Mouse (Mus musculus) adipocyte (in vitro differentiated cells): ENCODE results near the gene Col18a1.

Source experiments
- DNase-seq: peaks from one replicate; pipeline ENCODE4 v3.0.0-alpha.2; 2016; ENCODE audit warnings: low spot score

Gene Col18a1

DNA sequence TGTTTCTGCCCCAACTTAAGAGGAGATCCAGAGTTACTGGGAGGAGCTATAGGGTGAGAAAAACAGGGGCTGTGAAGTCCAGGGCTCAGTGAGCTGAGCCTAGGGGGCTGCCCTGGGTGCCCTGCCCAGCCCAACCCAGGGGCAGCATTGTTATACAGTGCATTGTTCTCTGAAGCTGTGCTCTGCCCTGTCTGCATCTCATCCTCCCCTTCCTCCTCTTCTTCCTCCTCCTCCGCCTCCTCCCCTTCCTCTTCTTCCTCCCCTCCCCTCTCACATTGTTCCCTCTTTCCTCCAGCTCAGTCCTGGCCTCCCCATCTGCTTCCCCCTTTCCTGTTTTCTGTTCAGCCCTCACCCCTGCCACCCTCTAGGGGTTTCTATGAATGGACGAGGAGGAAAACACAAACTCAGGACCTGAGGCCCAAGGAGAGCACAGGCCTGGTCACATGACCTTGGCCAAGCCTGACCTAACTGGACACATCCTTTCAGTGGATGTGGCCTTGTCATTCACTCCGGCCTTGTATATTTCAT, 16.5 kb upstream of the Col18a1 start:
- no peak for DNase-seq

DNA sequence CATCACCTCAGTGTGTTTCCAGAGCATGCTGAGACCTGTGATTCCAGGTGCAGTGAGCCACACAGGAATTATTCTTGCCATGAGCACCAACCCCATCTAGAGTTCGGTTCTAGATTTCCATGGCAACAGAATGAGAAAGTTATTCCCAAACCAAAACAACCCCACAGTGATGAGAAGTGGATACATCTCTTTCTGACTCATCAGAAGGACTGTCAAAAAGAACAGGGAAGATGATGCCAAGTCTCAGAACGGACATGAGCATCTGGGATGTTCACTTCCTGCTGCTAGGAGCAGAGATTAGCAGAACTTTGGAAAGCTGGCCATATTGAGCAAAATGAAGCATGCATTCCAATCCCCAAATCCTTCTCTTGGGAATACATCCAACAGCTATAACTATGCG, 13.8 kb upstream of the Col18a1 start:
- DNase-seq: no peak

DNA sequence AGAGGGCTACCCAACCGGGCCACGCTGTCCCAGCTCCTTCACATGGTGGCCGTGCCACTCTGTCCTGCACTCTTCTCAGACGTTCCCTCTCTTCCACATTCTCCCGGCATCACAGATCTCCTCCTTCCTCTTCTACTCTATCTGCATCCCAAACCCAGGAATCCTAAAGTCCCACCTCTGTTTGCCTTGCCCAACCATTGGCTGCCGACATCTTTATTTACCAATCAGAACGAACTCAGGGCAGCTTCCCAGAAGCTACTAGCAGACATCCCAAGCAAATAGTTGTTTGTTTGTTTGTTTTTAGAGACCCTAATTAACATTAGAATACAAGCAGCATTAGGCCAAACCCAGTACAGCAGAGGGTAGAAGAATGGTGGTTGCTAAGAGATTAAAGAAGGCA, 12.3 kb upstream of the Col18a1 start:
- DNase-seq: no peak

DNA sequence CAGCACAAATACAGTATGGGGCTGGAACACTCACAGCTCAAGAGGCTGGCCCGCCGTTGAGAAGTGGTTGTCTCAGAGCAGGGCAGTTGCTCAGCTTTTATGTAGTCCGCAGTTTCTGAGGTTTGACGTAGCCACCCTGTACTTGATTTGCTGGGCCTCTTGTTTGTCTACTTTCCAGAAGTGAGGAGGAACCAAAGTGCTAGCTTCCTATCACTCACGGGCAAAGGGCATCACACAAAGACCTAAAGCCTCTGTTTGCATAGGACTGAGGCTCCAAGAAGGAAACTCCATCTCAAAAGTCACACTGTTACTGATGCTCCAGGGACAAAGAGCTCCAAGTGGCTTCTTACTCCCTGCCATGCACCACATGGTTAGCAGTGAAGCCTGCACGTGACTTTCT, 4.1 kb upstream of the Col18a1 start:
- no peak for DNase-seq

DNA sequence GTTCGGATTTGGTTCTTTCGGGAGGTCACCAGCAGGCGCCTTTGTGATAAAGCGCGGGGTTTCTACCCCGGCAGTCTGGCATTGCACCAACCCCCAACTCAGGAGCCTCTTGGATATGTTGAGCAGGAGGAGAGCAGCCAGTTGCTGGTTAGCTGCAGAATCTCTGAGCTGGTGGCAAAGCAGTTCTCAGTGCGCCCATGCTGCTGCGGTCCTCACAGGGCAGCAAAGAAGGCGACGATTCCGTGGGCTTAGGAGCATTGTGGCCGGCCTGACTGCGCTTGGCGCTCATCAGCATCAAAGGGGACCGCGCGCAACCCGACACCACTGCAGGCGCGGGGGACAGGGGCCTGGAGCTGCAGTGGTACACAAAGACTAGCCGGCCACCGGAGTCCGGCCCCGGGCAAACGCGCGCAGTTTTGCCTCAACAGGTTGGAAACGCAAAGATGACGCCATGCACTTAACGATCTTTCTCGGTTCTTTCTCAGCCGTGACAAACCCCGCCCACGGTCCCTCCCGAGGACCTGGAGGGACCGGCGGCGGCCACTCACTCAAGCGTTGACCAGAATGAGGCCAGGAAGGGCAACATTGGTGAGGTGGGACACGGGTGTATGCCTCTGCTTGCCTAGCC, 916 bp downstream of the Col18a1 start:
- no peak for DNase-seq

DNA sequence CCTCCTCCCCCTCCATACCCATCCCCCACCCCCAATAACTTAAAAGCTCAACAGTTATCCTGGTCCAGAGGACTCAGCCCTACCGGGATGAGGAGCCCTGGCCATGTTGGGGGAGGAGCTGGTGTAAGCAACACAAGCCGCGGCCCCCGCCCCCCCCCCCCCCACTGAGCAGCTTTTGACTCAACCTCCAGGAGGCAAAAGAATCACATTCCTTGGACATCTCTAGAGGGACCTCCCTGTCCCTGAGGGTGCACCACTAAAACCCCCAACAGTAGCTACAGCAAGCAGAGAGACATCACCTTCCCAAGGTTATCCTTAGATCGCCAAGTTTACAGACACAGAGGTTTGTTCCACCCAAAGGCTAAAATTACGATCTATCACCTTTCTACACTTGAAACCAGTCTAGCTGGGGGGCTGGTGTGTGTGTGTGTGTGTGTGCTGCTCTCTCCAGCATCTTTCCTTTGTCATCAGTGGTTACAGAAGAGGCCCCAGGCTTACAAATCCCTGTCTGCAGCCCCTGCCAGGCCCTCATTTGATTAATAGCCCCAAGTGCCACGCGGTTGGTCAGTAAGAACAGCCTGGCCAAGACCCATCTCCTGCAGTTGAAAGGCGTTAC, 1.8 kb downstream of the Col18a1 start:
- no peak for DNase-seq

DNA sequence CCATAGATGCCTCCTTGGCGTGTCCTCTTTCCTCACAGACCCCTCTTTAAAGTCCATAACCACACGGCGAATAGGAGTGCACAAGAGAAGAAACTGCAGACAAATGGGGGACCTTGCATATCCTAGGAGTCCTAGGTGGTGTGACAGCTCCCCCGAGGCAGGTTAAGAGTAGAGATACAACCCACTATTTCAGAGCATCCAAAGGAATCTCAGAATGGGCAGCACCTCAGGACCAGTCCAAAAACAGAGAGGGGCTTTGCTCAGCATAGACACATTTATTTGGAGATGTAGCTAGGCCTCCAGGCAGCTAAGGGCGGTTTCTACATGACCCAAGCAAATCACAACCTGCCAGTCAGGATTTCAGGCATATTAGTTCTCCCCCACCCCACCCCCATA, 2.3 kb downstream of the Col18a1 start:
- DNase-seq: no peak

DNA sequence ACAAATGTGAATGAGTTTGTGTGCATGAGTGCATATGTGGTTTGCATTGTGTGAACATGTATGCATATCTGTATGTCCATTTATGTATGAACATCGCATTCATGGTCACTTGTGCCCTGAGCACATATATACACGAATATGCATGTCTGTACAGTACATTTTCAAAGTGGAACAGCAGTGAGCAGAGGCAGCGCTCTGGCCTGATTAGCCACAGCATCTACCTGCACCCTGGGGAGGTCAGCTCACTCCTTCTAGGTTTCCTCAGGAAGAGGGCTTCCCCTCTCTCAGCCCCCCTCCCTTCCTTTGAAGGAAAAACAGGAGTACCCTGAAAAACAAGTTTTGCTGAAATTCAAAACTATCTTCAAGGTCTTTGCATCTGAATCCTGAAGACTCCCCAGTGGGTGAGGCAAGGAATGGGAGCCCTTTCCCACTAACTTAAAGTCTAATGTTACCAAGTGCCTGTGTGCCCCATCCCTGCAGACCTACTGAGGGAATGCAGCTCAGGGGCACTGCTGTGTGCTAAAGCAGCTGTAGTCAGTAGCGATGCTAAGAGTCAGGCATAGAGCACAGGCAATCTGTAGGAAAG, 2.9 kb downstream of the Col18a1 start:
- no peak for DNase-seq

DNA sequence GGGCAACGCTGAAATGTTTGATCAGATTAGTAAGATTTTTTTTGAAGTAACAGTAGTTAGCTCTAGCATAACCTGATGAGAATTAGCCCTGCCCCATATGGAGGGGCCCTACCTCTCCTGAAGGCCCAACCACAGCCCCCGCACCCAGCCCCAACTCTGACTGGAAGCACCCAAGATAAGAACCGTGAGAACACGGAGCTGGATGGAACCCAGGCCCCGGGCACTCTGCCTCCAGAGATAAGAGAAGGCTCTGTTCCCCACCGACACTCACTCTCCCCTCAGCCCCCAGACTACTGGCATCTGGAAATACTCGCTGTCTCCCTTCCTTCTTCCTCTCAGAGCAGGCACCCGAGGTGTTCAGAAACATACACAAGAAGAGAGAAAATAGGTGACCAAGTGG, 6.8 kb downstream of the Col18a1 start:
- no peak for DNase-seq

DNA sequence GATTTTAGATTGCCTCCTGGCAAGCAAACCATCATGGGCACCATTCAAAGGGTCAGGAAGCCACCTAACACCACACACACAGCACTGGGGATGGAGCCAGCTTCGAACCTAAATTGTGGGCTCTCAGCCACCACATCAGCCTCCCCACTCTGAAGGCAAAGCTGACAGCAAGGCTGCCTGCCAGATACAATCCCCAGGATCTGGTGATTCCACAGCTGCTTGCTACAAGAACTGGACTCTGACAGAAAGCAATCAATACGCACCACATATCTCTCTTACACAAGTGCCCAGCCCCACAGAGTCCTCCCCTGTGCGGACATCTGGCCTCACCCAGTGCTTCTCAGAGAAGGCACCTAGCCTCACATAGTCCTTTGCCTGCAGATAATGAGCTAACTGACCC, 7.4 kb downstream of the Col18a1 start:
- DNase-seq: peak; percentile 23

DNA sequence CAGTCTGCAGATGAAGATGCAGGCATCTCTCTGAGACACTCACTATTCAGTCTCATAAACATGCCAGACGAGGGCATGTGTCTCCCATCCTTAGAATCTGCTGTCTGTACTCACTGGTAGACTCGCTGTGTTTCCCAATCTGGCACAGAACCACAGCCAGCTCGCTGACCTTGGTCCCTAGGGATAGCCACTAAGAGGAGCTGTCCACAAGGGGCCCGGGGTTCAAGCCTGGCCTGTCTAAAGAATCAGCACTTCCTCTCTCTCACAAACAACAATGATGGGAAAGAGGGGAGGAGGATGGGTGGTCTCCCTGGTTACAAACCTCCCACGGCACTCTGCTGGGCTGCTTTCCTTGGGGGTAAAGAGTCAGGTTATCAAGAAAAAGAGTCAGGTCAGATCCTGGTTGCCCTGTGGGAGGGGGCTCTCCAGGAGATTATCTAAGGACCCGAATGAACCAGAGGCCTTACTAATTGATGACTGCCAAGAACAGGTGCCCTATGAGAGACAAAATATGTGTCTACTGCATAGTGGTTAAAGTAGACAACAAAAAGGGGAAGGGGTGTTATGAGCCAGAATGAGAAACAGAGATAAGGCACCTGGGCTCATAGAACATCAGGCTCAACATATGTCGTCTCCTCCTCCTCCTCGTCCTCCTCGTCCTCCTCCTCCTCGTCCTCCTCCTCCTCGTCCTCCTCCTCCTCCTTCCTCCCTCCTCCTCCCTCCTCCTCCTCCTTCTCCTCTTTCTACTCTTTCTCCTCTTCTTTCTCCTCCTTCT, 8.9 kb downstream of the Col18a1 start:
- DNase-seq: peak; percentile 76

DNA sequence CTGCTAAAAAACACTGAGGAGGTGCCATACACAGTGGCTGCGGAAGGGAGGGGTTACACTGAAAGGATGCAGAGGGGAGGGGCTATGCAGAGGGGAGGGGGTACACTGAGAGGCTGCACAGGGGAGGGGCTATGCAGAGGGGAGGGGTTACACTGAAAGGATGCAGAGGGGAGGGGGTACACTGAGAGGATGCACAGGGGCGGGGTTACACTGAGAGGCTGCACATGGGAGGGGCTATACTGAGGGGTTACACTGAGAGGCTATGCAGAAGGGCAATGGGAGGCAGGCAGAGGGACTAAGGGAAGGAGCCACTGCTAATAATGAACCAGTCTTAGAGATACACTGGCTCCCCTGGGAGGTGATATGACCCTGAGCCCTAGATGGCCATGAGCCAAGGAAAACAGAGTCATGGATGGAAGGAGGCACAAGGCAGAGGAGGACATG, 14.1 kb downstream of the Col18a1 start:
- peak; percentile 29 for DNase-seq

DNA sequence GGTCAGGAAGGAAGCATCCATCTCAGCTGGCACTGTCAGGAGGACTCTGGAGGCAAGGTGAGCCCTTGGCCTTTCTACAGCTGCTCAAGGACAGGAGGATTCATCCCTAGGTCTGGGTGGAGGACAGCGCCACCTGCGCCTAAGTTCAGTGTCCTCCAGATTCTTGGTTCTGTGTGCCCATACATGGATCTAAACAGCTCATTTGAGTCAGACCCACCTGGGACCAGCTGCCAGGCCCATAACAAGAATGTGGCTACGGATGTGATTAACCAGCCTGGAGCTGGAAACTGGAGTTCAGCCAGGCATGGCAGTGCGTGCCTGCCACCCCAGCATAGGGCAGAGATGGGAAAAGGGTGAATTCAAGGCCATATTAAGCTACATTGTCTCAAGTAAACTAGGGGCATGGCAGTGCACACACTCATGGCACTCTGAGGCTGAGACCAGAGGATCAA, 14.8 kb downstream of the Col18a1 start:
- no peak for DNase-seq

DNA sequence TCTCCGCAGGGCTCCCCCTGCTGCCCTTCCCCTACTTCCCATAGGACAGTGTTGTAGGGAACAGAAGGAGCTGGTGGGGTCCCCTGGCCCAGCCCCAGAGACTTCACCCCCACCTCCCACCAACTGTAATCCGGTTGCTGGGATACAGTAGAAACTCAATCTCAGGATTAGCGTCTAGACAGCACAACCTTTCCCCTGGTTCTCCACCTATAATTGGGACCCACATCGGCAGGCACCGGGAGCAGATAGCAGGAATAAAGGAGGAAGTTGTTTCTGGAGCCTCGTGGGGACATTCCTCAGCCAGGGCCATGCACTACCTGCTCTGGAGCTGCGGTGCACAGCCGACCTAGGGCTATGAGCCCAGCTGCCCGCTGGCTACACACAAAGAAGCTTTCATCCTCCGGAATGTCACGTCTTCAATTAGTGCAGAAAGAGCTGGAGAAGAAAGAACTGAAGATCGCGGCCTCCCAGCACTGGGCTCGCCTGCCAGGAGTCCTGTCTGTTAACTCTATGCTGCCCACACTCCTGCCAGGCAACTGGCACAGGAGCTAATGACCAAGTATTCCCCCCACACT, 15.3 kb downstream of the Col18a1 start:
- DNase-seq: no peak

DNA sequence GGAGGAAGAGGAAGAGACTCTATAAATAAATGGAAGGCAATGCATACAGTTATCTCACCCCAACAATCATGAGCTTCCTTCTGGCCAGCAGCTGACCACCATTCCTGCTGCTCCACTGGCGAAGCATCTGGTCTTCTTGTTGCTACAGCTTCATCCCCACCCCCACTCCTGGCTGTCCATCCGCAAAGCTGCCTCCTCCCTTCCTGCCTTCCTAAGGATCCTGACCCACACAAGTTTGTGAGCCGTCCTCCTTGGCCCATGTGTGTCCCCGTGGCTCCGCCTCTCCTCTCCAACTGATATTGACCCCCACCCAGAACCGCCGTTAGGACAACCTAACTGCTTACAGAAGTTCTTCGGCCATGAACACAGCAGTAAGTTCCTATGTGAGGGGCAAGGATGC, 16.3 kb downstream of the Col18a1 start:
- no peak for DNase-seq

DNA sequence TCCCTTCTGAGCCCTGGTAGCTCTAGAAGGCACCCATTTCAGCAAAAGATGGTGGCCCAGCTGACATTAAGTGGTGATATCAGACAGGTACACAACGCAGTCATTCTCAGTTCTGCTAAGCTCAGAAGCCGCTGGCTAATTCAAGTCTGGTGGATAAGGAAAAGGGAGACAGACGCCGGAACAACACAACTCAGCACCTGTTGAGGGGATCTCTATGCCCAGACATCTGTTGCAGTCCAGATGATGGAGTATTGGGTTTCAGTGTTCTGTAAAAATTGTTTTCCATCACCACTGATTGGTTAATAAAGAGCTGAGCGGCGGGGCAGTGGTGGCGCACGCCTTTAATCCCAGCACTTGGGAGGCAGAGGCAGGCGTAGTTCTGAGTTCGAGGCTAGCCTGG, 18.8 kb downstream of the Col18a1 start:
- DNase-seq: no peak

DNA sequence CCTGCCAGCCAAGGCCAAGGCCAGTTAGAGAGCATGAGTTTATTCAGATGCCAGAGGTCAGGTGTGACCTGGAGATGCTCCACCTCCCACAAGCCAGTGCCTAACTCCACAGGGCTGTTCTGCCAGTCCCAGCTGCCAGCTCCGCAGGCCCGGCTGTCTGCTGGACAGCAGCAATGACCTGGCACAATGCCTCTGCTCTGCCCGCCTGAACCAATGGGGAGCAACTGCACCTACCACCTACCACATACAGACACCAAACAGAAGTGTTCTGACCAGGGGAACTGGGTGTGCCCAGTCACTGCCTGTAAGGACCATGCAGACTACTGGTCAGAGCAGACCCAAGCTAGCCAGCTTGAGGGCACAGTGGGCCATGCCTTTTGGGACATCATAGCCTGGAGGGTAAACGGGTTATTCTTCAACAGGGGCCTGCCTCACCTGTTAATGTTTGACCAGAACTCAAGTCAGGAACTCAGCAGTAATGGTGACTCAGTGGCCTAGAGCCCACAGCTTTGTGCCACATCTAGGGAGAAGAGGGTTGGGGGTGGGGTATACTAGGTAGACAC, 19.4 kb downstream of the Col18a1 start:
- peak; percentile 21 for DNase-seq

DNA sequence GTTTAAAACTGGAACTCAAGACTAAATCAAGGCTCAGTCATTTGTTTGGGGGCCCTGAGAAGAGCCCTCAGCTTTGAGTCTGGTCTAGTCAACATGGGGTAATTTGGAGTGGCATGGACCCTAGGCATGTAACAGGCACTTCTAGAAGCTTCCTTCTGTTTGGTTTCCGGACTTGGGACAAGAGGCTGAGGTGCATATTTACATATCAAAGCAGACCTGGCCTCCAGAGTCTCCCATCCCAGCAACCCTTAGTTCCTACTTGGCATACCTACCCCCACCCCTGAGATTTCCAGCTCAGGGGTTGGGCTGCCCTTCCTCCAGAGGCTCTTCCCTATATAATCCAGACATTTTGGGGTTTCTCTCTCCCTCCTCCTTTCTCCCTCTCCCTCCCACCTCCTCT, 20.4 kb downstream of the Col18a1 start:
- DNase-seq: no peak

DNA sequence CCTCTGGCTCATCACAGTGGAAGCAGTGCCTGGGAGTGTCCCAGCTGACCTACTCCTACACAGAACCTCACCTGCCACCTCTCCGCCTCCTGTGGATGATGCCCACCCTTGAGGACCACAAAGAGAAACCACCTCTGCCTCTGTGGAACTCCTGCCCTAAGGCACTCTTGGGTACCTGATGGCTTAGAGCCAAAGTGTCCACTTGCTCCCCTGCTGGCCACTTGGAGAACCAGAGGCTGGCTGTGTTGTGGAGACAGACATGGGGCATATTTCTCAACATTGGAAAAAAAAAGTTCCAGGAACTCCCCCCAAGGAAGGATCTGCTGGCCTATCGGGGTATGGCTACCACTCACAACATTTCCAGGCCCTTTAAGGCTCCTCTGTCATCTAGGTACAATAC, 22.0 kb downstream of the Col18a1 start:
- no peak for DNase-seq

DNA sequence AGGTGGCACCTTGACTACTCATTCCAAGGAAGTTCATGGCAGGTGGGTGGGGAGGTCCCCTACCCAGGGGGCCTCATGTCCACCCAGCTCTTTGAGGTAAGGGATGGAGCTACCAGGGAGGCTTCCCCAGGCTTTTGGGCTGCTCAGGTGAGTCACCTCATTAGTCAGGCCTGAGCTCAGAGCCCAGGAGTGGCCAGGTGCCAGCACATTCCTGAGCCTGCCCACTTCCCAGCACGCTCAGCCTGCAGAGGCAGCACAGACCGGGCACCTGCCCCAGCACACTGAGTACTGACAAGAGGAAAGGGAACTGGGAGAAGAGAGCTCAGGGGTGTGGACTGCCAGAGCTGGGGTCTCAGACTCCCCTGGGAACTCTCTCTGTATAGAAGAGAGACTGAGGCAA, 24.0 kb downstream of the Col18a1 start:
- DNase-seq: no peak

DNA sequence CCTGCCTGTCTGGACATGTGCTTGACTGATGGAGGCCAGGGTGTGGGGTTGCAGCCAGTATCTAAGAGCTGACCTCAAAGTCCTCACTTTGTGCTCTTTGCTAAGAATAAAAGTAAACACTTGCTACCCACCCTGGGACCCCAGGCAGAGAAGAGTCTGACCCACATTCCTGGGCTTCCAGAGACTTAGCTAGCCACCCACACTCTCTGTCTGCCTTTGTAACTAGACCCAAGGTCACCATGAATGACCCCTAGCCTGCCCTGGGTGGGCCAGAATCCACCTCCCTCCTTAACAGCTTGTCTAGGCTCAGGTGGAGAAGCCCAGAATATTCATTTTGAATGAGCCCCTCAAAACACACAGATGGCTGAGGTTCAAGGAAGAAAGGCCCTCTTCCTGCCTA, 28.0 kb downstream of the Col18a1 start:
- DNase-seq: no peak

DNA sequence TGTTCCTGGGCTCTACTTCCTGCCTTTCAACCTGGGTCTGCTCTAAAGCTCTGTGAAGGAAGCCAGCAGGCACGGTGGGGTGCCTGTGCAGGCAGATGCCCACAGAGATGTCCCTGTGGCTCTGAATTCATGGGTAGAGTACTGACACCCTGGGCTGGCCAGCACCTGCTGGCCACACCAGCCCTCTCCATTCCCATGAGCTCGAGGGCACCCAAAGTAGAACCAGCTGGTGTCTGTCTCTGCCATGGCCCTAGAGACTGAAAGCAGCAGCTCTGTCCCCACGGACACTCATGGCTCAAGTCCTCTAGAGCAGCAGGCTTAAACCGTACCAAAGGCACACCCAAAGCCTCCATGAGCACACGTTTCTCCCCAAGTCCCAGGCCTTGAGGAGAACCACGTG, 30.1 kb downstream of the Col18a1 start:
- DNase-seq: no peak
